Mouse (Mus musculus) forebrain, embryonic 10.5 days (tissue): Measurements from ENCODE around the gene Ferd3l. TPM values are rescaled to one million over a fixed set of nuclear protein-coding genes. Genes with fewer than 3 reads are reported as not detected.

Experiments used
- DNase-seq: peaks from one replicate; pipeline ENCODE4 v3.0.0-alpha.2; 2017; ENCODE audit warnings: low spot score; ENCODE audit errors: extremely low spot score
- H3K27ac ChIP-seq: fragments of 300-500 bp; sonication (generic); 2 replicates; pipeline ENCODE4 v1.5.1; 2016; ENCODE audit warnings: mild to moderate bottlenecking
- H3K27me3 ChIP-seq: fragments of 300-500 bp; sonication (generic); 2 replicates; pipeline ENCODE4 v1.6.1; 2016; ENCODE audit warnings: mild to moderate bottlenecking; ENCODE audit not compliant: poor library complexity, severe bottlenecking
- H3K36me3 ChIP-seq: fragments of 300-500 bp; sonication (generic); replicated peaks from 2 replicates; pipeline ENCODE4 v1.6.1; 2016; ENCODE audit warnings: mild to moderate bottlenecking, moderate library complexity
- H3K4me1 ChIP-seq: fragments of 300-500 bp; sonication (generic); 2 replicates; pipeline ENCODE4 v1.6.1; 2016
- H3K4me3 ChIP-seq: fragments of 300-500 bp; sonication (generic); 2 replicates; pipeline ENCODE4 v1.5.1; 2016; ENCODE audit warnings: mild to moderate bottlenecking, moderate library complexity
- H3K9me3 ChIP-seq: fragments of 300-500 bp; sonication (generic); 2 replicates; pipeline ENCODE4 v1.6.1; 2016; ENCODE audit warnings: mild to moderate bottlenecking, moderate library complexity
- WGBS: fragments of 180-500 bp; shearing (Covaris S2); methylation state at CpG from one replicate; pipeline ENCODE4 v1.1.7; 2016; 5-methylcytosine and 5-hydroxymethylcytosine counted together
- polyA plus RNA-seq: library from polyadenylated mRNA; unstranded; fragments of >200 nt; fragmentation: Nextera tagmentation; extraction: Ambion mirVana; gene quantifications from 2 replicates; pipeline ENCODE4 v1.2.1, GENCODE M21; 2016

Gene Ferd3l
- 0.30 and 0.55 TPM in 2 replicates for polyA plus RNA-seq

- peaks cover 26% of the 10 kb centered on the region for H3K4me1 ChIP-seq
- under 1% methylated on average over 39 of the region's 39 CpGs for WGBS
Measured at GRCm38 (mm10) chr12:33928331-33929192, at the start of gene Ferd3l. Gene Ferd3l, plus strand, starts transcription at chr12:33928425.

GRCm38 (mm10) chr12:33893956-33894355 lies 34.3 kb upstream of the Ferd3l start:
- H3K4me1 ChIP-seq: no peaks in the 10 kb centered on the region
- 83% methylated on average over 2 of the region's 2 CpGs for WGBS
- no peaks in the 10 kb centered on the region for H3K36me3 ChIP-seq
- H3K27me3 ChIP-seq: no peaks in the 10 kb centered on the region
- H3K27ac ChIP-seq: no peak overlapping the region
- no peak overlapping the region for H3K4me3 ChIP-seq
- no peak for DNase-seq
- H3K9me3 ChIP-seq: peaks cover under 1% of the 10 kb centered on the region; the same call in 1 of the 2 replicates

More at GRCm38 (mm10) chr12:33928331-33929192, at the start of gene Ferd3l:
- DNase-seq: peak; percentile 24
- peak within 1 kb of the TSS; percentile 49 for H3K4me3 ChIP-seq
- 0 out of 2 replicates have a peak within 1 kb of the TSS, but pooled peaks have one; percentile 8 for H3K27ac ChIP-seq
- no peaks in the 10 kb centered on the region for H3K36me3 ChIP-seq
- no peaks in the 10 kb centered on the region for H3K9me3 ChIP-seq
- H3K27me3 ChIP-seq: peaks cover 50% of the 10 kb centered on the region

- 81% methylated on average over 1 of the region's 1 CpGs for WGBS
- H3K9me3 ChIP-seq: no peaks in the 10 kb centered on the region
Measured at GRCm38 (mm10) chr12:33894621-33895020, 33.6 kb upstream of the Ferd3l start.

GRCm38 (mm10) chr12:33926751-33927150 lies 1.5 kb upstream of the Ferd3l start:
- Histone ChIP-seq H3K27ac (no peak overlapping the region), H3K27me3 (peaks cover 50% of the 10 kb centered on the region), H3K4me3 (no peak overlapping the region), H3K9me3 (no peaks in the 10 kb centered on the region), H3K36me3 (no peaks in the 10 kb centered on the region), H3K4me1 (peaks cover 26% of the 10 kb centered on the region)
- no peak for DNase-seq
- WGBS: 8% methylated on average over 3 of the region's 3 CpGs

More at GRCm38 (mm10) chr12:33894621-33895020, 33.6 kb upstream of the Ferd3l start:
- no peaks in the 10 kb centered on the region for H3K36me3 ChIP-seq
- H3K27ac ChIP-seq: no peak overlapping the region
- H3K27me3 ChIP-seq: no peaks in the 10 kb centered on the region
- H3K4me3 ChIP-seq: no peak overlapping the region
- DNase-seq: no peak
- H3K4me1 ChIP-seq: no peaks in the 10 kb centered on the region

- Histone ChIP-seq H3K9me3 (no peaks in the 10 kb centered on the region), H3K4me1 (peaks cover 26% of the 10 kb centered on the region), H3K27ac (no peak overlapping the region), H3K4me3 (peak overlapping the region; percentile 49), H3K27me3 (peaks cover 50% of the 10 kb centered on the region), H3K36me3 (no peaks in the 10 kb centered on the region)
- DNase-seq: peak; percentile 43
- WGBS: 2% methylated on average over 15 of the region's 15 CpGs
Measured at GRCm38 (mm10) chr12:33927334-33928098, 709 bp upstream of the Ferd3l start.

- peaks cover 59% of the 10 kb centered on the region for H3K27me3 ChIP-seq
- H3K4me1 ChIP-seq: peaks cover 21% of the 10 kb centered on the region
- no peak for DNase-seq
- no peaks in the 10 kb centered on the region for H3K36me3 ChIP-seq
- H3K9me3 ChIP-seq: no peaks in the 10 kb centered on the region
- WGBS: 4% methylated on average over 3 of the region's 3 CpGs
- no peak overlapping the region for H3K27ac ChIP-seq
- H3K4me3 ChIP-seq: no peak overlapping the region
Measured at GRCm38 (mm10) chr12:33952843-33953242, 24.6 kb downstream of the Ferd3l start.

GRCm38 (mm10) chr12:33954931-33955565 lies 26.8 kb downstream of the Ferd3l start:
- peaks cover 31% of the 10 kb centered on the region for H3K4me1 ChIP-seq
- no peaks in the 10 kb centered on the region for H3K36me3 ChIP-seq
- H3K9me3 ChIP-seq: no peaks in the 10 kb centered on the region
- 8% methylated on average over 8 of the region's 8 CpGs for WGBS
- H3K4me3 ChIP-seq: no peak overlapping the region
- peaks cover 81% of the 10 kb centered on the region for H3K27me3 ChIP-seq
- H3K27ac ChIP-seq: no peak overlapping the region
- DNase-seq: no peak

GRCm38 (mm10) chr12:33955606-33956295 lies 27.5 kb downstream of the Ferd3l start:
- peak overlapping the region; percentile 53; the same call in 1 of the 2 replicates for H3K27ac ChIP-seq
- H3K36me3 ChIP-seq: no peaks in the 10 kb centered on the region
- 1% methylated on average over 28 of the region's 28 CpGs for WGBS
- H3K4me1 ChIP-seq: peaks cover 31% of the 10 kb centered on the region
- no peaks in the 10 kb centered on the region for H3K9me3 ChIP-seq
- peak; percentile 71 for DNase-seq
- peak overlapping the region; percentile 67 for H3K4me3 ChIP-seq
- peaks cover 88% of the 10 kb centered on the region for H3K27me3 ChIP-seq

GRCm38 (mm10) chr12:33956576-33957399 lies 28.6 kb downstream of the Ferd3l start:
- no peaks in the 10 kb centered on the region for H3K9me3 ChIP-seq
- no peaks in the 10 kb centered on the region for H3K36me3 ChIP-seq
- DNase-seq: peak; percentile 52
- peak overlapping the region; percentile 88 for H3K27ac ChIP-seq
- H3K27me3 ChIP-seq: peaks cover 95% of the 10 kb centered on the region
- H3K4me1 ChIP-seq: peaks cover 31% of the 10 kb centered on the region
- WGBS: under 1% methylated on average over 43 of the region's 43 CpGs
- H3K4me3 ChIP-seq: peak overlapping the region; percentile 67

- Histone ChIP-seq H3K27ac (peak within 1 kb of the TSS; percentile 88), H3K4me1 (peaks cover 39% of the 10 kb centered on the region), H3K36me3 (no peaks in the 10 kb centered on the region), H3K9me3 (no peaks in the 10 kb centered on the region), H3K4me3 (peak within 1 kb of the TSS; percentile 67), H3K27me3 (peaks cover 100% of the 10 kb centered on the region)
- under 1% methylated on average over 98 of the region's 105 CpGs for WGBS
- peak; percentile 76 for DNase-seq
Measured at GRCm38 (mm10) chr12:33957400-33958240, 29.4 kb downstream of the Ferd3l start, which contains the start of gene Twist1. Gene Twist1, plus strand, starts transcription at chr12:33957671.
